23 mouse cellular contexts compared by ENCODE assay signal in the genomic region with DNA sequence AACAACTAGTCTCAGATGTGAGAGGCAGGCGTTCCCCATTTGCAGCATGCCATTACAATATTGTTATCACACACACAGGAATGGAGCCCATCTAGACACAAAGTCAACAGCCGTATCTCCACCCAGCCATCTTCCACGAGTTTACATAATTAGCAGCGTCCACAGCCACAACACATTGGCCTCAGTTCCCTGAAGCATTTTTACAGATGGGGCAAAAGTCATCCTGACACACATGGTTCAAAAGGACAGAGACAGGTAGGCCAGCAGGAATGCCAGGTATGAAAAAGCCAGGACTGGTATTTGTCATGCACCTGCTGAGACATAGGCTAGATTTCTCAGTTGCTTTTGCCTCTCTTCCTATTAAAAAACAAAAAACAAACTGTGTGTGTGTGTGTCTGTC.
"Had no signal": no experiment of that assay in that cellular context is flagged by ENCODE, and none has a peak within 500 bp of the region (broad histone marks: within the 10 kb centered on the region; RNA-seq: fewer than 3 reads in every experiment).

No protein-coding gene starts in this region.

- H3K27ac ChIP-seq: gastrocnemius, adult 2 months; heart, adult 2 months; heart, embryonic 13.5 days; heart, embryonic 15.5 days; hindbrain, embryonic 13.5 days; hindbrain, embryonic 15.5 days; hindbrain, postnatal 0 days; kidney, postnatal 0 days; limb, embryonic 13.5 days; limb, embryonic 15.5 days; liver, embryonic 12.5 days; liver, embryonic 14.5 days had no signal

- H3K9me3 ChIP-seq: heart, embryonic 13.5 days; heart, embryonic 15.5 days; hindbrain, embryonic 13.5 days; hindbrain, embryonic 15.5 days; limb, embryonic 13.5 days; limb, embryonic 15.5 days; liver, embryonic 12.5 days had no signal

- H3K4me2 ChIP-seq: heart, embryonic 11.5 days; hindbrain, embryonic 13.5 days; hindbrain, embryonic 15.5 days; limb, embryonic 15.5 days; liver, embryonic 12.5 days had no signal

- H3K4me3 ChIP-seq: heart, adult 2 months; heart, embryonic 13.5 days; heart, embryonic 15.5 days; hindbrain, embryonic 13.5 days; hindbrain, embryonic 15.5 days; limb, embryonic 15.5 days; liver, embryonic 12.5 days had no signal

- H3K36me3 ChIP-seq: heart, embryonic 13.5 days; heart, embryonic 15.5 days; hindbrain, embryonic 13.5 days; hindbrain, embryonic 15.5 days; limb, embryonic 13.5 days; limb, embryonic 15.5 days; liver, embryonic 12.5 days had no signal

- H3K9ac ChIP-seq: forebrain, postnatal 0 days; heart, embryonic 13.5 days; heart, embryonic 15.5 days; hindbrain, embryonic 13.5 days; hindbrain, embryonic 15.5 days; limb, embryonic 13.5 days; limb, embryonic 15.5 days; liver, embryonic 12.5 days; liver, embryonic 14.5 days had no signal

- H3K27me3 ChIP-seq: heart, embryonic 13.5 days; heart, embryonic 15.5 days; limb, embryonic 15.5 days had no signal

- ATAC-seq: forebrain, postnatal 0 days; hindbrain, postnatal 0 days; liver, embryonic 12.5 days had no signal

- DNase-seq: forebrain, postnatal 0 days; gastrocnemius, adult 2 months; gastrocnemius, postnatal 10 days; gastrocnemius, postnatal 25 days; heart, adult 11 months; heart, adult 2 months; heart, postnatal 14 days; heart, postnatal 36 days; kidney, adult 11 months; layer of hippocampus, adult 9-11 months; layer of hippocampus, postnatal 36 days; left cerebral cortex, postnatal 4 days had no signal
